8 mouse cellular contexts compared by ENCODE assay signal in genomic region chr17:24960852-24961715, GRCm38 (mm10). TPM values are rescaled to one million over a fixed set of nuclear protein-coding genes. Genes with fewer than 3 reads are reported as not detected.
A peak's percentile ranks its signal among the peaks of the same experiment; 100 is the strongest.
DNase-seq lines count a peak whose midpoint lies in the region; ATAC-seq and TF ChIP-seq lines count a peak whose summit lies in the region.

No protein-coding gene starts in this region.

- H3K4me2 ChIP-seq in limb, embryonic 12.5 days: peak overlapping the region; percentile 80

- no peaks in the 10 kb centered on the region for H3K4me1 ChIP-seq in thymus, adult 2 months (replicated peaks; ENCODE audit: control insufficient read depth, insufficient read depth, low read length)
- H3K4me1 ChIP-seq in embryonic fibroblast, embryonic 13.5 days (ENCODE audit: control insufficient read depth, insufficient read depth, low read length): peaks cover 2% of the 10 kb centered on the region
- peaks cover 9% of the 10 kb centered on the region for H3K4me1 ChIP-seq in limb, embryonic 12.5 days (replicated peaks)

- H3K27ac ChIP-seq in thymus, adult 2 months (ENCODE audit: control insufficient read depth, insufficient read depth, low read length): no peak overlapping the region
- peak overlapping the region; percentile 5; the same call in 1 of the 2 replicates for H3K27ac ChIP-seq in embryonic fibroblast, embryonic 13.5 days (ENCODE audit: insufficient read depth, low read length)
- H3K27ac ChIP-seq in limb, embryonic 12.5 days: peak overlapping the region; percentile 71; the same call in 1 of the 2 replicates

- peak overlapping the region; percentile 45 for H3K4me3 ChIP-seq in thymus, adult 2 months (ENCODE audit: control insufficient read depth, insufficient read depth, low read length)
- H3K4me3 ChIP-seq in embryonic fibroblast, embryonic 13.5 days (ENCODE audit: insufficient read depth, low read length): peak overlapping the region; percentile 36
- H3K4me3 ChIP-seq in limb, embryonic 12.5 days (replicated peaks): peak overlapping the region; percentile 83

- H3K9ac ChIP-seq in limb, embryonic 12.5 days (replicated peaks): no peak overlapping the region; the same call in 1 of the 2 replicates

- peaks cover 20% of the 10 kb centered on the region for H3K36me3 ChIP-seq in thymus, adult 2 months (ENCODE audit: control insufficient read depth, insufficient read depth, low read length)
- H3K36me3 ChIP-seq in limb, embryonic 12.5 days: peaks cover 59% of the 10 kb centered on the region

- no peaks in the 10 kb centered on the region for H3K27me3 ChIP-seq in thymus, adult 2 months (ENCODE audit: control insufficient read depth, insufficient read depth, low read length)
- H3K27me3 ChIP-seq in limb, embryonic 12.5 days: no peaks in the 10 kb centered on the region

- no peak for TF ChIP-seq CTCF in thymus, adult 2 months (IDR thresholded peaks at IDR 0.05; ENCODE audit: borderline replicate concordance, control insufficient read depth, extremely low read depth, insufficient read depth, low read length, poor library complexity)
- TF ChIP-seq CTCF in embryonic fibroblast, embryonic 13.5 days (IDR thresholded peaks at IDR 0.05; ENCODE audit: borderline replicate concordance, insufficient read depth, low read length): no peak

- WGBS in thymus, adult 2 months: 15% methylated on average over 21 of the region's 21 CpGs
- WGBS in limb, embryonic 12.5 days: 15% methylated on average over 21 of the region's 21 CpGs

- no peaks in the 10 kb centered on the region for H3K9me3 ChIP-seq in limb, embryonic 12.5 days

- TF ChIP-seq POLR2A in thymus, adult 2 months (IDR thresholded peaks at IDR 0.05; ENCODE audit: control insufficient read depth, extremely low read depth, insufficient read depth, low read length, poor library complexity): no peak
- peak; percentile 67 for TF ChIP-seq POLR2A in embryonic fibroblast, embryonic 13.5 days (IDR thresholded peaks at IDR 0.05; ENCODE audit: low read depth, low read length)

- DNase-seq in thymus, adult 2 months: no peak
- DNase-seq in thymus, postnatal 0 days (ENCODE audit: low spot score): no peak
- DNase-seq in spleen, postnatal 14 days (ENCODE audit: low spot score in 2 of 2): no peak
- DNase-seq in left cerebral cortex, adult 18-20 months (ENCODE audit: low spot score in 2 of 2): no peak
- DNase-seq in spleen, postnatal 4 days (ENCODE audit: low spot score in 2 of 2): no peak

- peak; percentile 40 for ATAC-seq in limb, embryonic 12.5 days (ENCODE audit: insufficient number of reproducible peaks, insufficient read depth, low FRiP score, low TSS enrichment, low read depth)
- ATAC-seq in neutrophil, adult 5-6 weeks (ENCODE audit: extremely low read depth, insufficient number of reproducible peaks, low FRiP score, poor library complexity, severe bottlenecking): peak; percentile 7; the same call in 1 of the 2 replicates

RNA-seq across cellular contexts. Expression of gene Jpt2, which starts 0.6 kb away (rescaled TPM):
- 13.5 and 15.0 TPM in 2 replicates for polyA plus RNA-seq in thymus, adult 2 months (2012; rRNA removed)
- 54.0 and 55.2 TPM in 2 replicates for polyA plus RNA-seq in thymus, postnatal 0 days (2015; fragmentation: Nextera tagmentation; extraction: Ambion mirVana)
- polyA plus RNA-seq in embryonic fibroblast, embryonic 13.5 days (2011; ENCODE audit: insufficient read length, low read depth, missing spikeins): 90.5 and 109 TPM in 2 replicates
- polyA plus RNA-seq in limb, embryonic 12.5 days (2016; fragmentation: Nextera tagmentation; extraction: Ambion mirVana): 265 and 277 TPM in 2 replicates
- 20.0 and 20.6 TPM in 2 replicates for total RNA-seq in neutrophil, adult 5-6 weeks (2017)
- 1 to 10 TPM; 4.9 to 5.2 TPM for total RNA-seq in left cerebral cortex, adult 18-20 months (2021)

RNA-seq across cellular contexts. Expression of gene Mapk8ip3, which starts 24.3 kb away (rescaled TPM):
- 255 and 272 TPM in 2 replicates for polyA plus RNA-seq in thymus, adult 2 months (2012; rRNA removed)
- 15.3 and 18.3 TPM in 2 replicates for polyA plus RNA-seq in thymus, postnatal 0 days (2015; fragmentation: Nextera tagmentation; extraction: Ambion mirVana)
- polyA plus RNA-seq in embryonic fibroblast, embryonic 13.5 days (2011; ENCODE audit: insufficient read length, low read depth, missing spikeins): 61.9 and 72.0 TPM in 2 replicates
- polyA plus RNA-seq in limb, embryonic 12.5 days (2016; fragmentation: Nextera tagmentation; extraction: Ambion mirVana): 45.0 and 46.5 TPM in 2 replicates
- 115 and 127 TPM in 2 replicates for total RNA-seq in neutrophil, adult 5-6 weeks (2017)
- 100 to 1,000 TPM; 383 to 387 TPM for total RNA-seq in left cerebral cortex, adult 18-20 months (2021)

RNA-seq across cellular contexts. Expression of gene Cramp1l, which starts 54.5 kb away (rescaled TPM):
- 41.4 and 46.9 TPM in 2 replicates for polyA plus RNA-seq in thymus, adult 2 months (2012; rRNA removed)
- polyA plus RNA-seq in thymus, postnatal 0 days (2015; fragmentation: Nextera tagmentation; extraction: Ambion mirVana): 4.7 and 5.4 TPM in 2 replicates
- 14.3 and 14.5 TPM in 2 replicates for polyA plus RNA-seq in embryonic fibroblast, embryonic 13.5 days (2011; ENCODE audit: insufficient read length, low read depth, missing spikeins)
- polyA plus RNA-seq in limb, embryonic 12.5 days (2016; fragmentation: Nextera tagmentation; extraction: Ambion mirVana): 9.4 and 12.1 TPM in 2 replicates
- 18.3 and 20.7 TPM in 2 replicates for total RNA-seq in neutrophil, adult 5-6 weeks (2017)
- 10 to 100 TPM; 29.7 to 30.3 TPM for total RNA-seq in left cerebral cortex, adult 18-20 months (2021)

RNA-seq across cellular contexts. Expression of gene Ift140, which starts 54.8 kb away (rescaled TPM):
- 17.0 and 22.6 TPM in 2 replicates for polyA plus RNA-seq in thymus, adult 2 months (2012; rRNA removed)
- 10.6 and 11.7 TPM in 2 replicates for polyA plus RNA-seq in thymus, postnatal 0 days (2015; fragmentation: Nextera tagmentation; extraction: Ambion mirVana)
- polyA plus RNA-seq in embryonic fibroblast, embryonic 13.5 days (2011; ENCODE audit: insufficient read length, low read depth, missing spikeins): 13.1 and 17.8 TPM in 2 replicates
- polyA plus RNA-seq in limb, embryonic 12.5 days (2016; fragmentation: Nextera tagmentation; extraction: Ambion mirVana): 26.2 and 26.5 TPM in 2 replicates
- total RNA-seq in neutrophil, adult 5-6 weeks (2017): 40.9 and 48.3 TPM in 2 replicates
- 10 to 100 TPM; 20.1 to 20.9 TPM for total RNA-seq in left cerebral cortex, adult 18-20 months (2021)
